Mouse (Mus musculus) ovary, postnatal 10 days (tissue): ENCODE results near the gene Olfr672.
"Not testable (repeated sequence)": the region's sequence is repeated elsewhere in the genome, so short reads cannot be mapped to it uniquely, and the experiment has no call there.

ENCODE experiments used
- DNase-seq: peaks from one replicate; pipeline ENCODE4 v3.0.0; 2022; ENCODE audit warnings: low spot score

Olfr672 gene

GRCm38 (mm10) chr7:105001929-105002328, at the start of gene Olfr672:
Gene Olfr672, minus strand, starts transcription at chr7:105002029.
- no peak for DNase-seq

GRCm38 (mm10) chr7:105033836-105034235, 32.0 kb upstream of the Olfr672 start:
- not testable (repeated sequence) for DNase-seq

GRCm38 (mm10) chr7:105032398-105032797, 30.6 kb upstream of the Olfr672 start, which contains the start of gene Olfr676:
Gene Olfr676, plus strand, starts transcription at chr7:105032698.
- DNase-seq, result no peak

- DNase-seq, result no peak
Measured at GRCm38 (mm10) chr7:105028360-105028759, 26.5 kb upstream of the Olfr672 start, which contains the start of gene Olfr675. Gene Olfr675, minus strand, starts transcription at chr7:105028460.

DNA sequence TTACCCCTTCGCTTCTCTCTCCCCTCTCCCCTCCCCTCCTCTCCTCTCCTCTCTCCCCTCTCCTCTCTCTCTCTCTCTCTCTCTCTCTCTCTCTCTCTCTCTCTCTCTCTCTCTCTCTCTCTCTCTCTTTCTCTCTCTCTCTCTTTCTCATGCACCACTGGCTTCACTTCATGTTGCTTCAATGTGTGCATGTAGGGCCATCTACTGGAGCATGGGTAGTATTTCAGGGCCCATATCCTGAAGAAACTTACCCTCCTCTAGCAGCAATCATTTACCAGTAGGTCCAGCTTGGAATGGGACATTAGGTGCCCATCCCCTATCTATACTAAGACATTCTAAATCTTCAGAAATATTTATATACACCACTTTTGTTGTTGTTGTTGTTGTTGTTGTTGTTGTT, 20.7 kb upstream of the Olfr672 start:
- no peak for DNase-seq

DNA sequence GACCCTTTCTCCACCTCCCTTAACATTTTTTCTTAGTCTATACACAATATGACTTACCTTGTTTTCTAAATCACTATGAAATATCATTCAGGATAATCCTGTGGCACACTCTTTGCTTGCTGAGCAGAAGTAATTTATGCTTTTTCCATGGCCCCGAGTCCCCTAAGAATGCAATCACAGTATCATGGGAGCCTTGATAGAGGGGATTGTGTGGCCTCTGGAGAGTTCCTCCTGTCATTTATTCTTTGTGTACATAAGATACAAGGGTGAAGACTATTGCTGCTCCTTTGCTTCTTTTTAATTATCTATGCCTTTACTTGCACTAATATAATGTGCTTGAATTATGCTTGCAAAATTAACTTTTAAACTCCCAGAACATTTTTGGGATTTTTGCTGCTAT, 22.8 kb downstream of the Olfr672 start, which contains the start of gene Olfr671:
Gene Olfr671 (minus strand): TSS at position 101 of the 400 bp plus-strand sequence.
- DNase-seq, result no peak

DNA sequence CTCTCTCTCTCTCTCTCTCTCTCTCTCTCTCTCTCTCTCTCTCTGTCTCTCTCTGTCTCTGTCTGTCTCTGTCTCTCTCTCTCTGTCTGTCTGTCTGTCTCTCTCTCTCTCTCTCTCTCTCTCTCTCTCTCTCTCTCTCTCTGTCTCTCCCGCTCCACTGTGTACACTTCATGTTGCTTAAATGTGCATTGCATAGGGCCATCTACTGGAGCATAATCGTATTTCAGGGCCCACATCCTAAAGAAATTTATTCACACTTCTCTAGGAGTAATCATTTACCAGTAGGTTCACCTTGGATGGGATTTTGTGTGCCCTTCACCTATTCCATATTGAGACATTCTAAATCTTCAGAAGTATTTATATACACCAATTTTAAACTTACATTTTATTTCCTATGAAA, 29.3 kb downstream of the Olfr672 start:
- not testable (repeated sequence) for DNase-seq

- no peak for DNase-seq
Measured at GRCm38 (mm10) chr7:104962520-104962919, 39.3 kb downstream of the Olfr672 start, which contains the start of gene Olfr670. Gene Olfr670, minus strand, starts transcription at chr7:104962620.

DNA sequence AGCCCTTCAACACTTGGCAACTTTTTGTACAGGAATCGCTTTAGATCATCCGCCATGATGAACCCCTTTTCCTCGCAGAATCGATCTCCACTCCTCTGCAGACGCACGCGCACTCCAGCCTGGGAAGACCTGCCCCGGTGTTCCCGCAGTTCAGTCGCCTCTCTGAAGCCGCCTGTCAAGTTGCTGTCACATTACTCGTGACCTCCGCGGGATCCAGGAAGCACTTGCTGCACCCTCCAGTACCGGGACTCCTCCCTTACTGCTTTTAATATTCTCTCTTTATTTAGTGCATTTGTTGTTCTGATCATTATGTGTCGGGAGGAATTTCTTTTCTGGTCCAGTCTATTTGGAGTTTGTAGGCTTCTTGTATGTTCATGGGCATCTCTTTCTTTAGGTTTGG, 51.6 kb downstream of the Olfr672 start:
- not testable (repeated sequence) for DNase-seq
